Mouse (Mus musculus) ES-CJ7 (cell line): ENCODE results near the gene Ndufs2.

ENCODE experiments used
- DNase-seq: peaks from one replicate; pipeline ENCODE4 v3.0.0; 2011; ENCODE audit warnings: low read depth, low spot score

Ndufs2 gene

DNA sequence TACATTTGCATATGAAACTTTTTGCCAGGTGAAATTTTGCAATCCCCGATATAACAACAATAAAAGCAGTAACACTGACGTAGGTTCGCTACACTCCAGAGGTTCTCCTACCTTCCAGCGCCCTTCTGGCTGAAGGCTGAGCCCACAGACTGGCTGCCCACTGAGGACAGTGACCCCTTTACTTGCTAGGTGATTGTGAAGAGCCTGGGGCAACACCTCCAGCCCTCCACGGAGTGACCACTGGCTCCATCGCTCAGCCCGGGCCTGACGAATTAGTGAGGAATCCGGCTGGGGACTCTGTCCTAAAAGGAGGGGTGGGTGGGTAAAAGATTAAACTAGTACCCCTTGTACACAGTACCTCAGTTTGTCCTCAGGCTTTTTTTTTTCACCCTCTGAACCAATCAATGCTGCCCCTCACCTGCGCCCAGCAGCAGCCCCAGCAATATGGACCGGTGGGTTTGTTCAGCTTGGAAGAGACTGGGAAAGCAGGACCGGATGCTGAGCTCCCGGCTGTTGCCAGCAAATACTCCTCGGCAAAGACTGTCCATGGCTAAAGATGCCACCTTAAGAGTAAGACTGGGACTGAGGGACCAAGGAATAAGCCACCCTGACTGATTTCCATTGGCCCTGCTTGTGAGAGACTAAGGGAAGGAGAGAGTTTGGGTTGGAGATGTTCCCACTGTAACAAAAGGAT is 28.0 kb upstream of the Ndufs2 start:
- no peak for DNase-seq

- no peak for DNase-seq
Measured at GRCm38 (mm10) chr1:171278436-171278835, 27.2 kb upstream of the Ndufs2 start.

DNA sequence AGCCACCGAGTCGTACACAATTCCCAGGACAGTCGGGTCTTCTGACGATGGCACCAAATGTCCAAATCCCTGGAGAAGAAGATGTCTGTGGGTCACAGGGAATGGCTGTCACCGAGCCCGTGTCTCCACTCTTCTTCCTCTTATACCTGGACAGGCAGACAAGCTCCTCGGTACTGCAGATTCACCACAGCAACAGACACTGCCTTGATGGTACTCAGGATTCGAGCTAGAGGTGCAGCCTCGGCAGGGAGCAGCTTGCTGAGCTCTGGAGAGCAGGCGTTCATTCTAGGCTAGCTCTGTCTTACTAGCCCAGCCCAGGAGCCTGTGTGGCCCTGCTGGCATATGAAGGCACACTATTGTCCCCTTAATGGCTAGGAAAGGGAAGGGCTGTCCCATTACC is 26.5 kb upstream of the Ndufs2 start:
- DNase-seq = no peak

- no peak for DNase-seq
Measured at GRCm38 (mm10) chr1:171276110-171276748, 25.0 kb upstream of the Ndufs2 start.

DNA sequence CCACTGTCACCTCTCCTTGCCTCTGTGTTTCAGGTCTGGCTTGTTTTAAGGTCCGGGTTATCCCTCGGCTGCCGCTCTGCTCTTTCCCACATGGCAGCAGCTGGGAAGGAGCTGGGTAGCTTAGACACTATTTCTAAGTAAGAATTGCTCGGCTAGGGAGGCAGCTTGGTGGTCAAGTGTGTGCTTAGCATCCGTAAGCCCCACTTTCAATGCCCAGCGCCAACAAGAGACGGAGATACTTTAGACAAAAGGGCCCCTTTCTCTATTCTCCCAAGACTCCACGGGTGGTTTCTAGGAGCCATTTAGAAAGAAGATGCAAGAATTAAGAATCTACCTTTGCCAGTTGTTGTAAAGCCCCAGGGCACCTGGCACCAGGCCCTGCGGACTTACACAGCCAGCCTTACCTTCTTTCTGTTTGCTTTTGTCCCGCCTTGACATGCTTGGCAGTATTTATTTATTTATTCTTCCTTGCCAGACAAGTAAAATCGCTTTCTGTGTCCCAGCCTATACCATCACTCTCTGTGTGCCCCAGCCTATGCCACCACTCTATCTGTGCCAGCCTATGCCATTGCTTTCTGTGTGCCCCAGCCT is 24.1 kb upstream of the Ndufs2 start:
- DNase-seq = no peak

DNA sequence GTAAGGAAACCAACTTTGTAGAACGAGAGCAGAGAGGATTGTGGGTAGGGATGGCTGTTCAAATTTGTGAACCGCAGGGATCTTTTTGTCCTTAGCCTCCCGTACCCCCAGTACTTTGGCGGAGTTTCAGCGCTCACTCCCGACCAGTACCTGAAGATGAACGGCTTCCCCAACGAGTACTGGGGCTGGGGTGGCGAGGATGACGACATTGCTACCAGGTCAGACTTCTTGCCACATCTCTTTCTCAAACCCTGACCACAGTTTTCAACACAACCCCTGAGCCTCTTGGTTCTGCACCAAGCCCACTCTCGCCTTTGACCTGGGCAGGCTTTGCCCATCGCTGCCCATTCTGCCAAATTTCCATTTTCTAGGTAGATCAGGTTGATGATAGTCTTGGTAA is 23.0 kb upstream of the Ndufs2 start:
- no peak for DNase-seq

DNA sequence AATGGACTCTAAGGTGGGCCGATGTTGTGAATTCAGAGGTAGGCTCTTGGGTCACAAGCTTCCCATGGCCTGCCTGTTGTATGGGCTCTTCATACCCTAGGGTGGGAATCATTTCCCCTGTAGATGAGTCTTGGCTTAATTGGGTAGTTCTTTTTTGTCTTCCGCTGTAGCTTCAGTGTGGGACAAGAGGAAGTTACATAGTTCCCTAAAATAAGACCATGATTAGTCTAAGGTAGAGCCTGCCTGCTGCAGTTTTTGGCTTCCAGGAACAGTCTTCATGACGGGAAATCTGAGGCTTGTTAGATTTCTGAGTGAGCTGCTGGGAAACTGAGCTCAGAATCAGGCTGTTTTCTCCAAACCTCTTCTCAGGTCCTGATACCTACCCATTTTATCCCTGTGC is 20.9 kb upstream of the Ndufs2 start:
- DNase-seq = no peak

DNA sequence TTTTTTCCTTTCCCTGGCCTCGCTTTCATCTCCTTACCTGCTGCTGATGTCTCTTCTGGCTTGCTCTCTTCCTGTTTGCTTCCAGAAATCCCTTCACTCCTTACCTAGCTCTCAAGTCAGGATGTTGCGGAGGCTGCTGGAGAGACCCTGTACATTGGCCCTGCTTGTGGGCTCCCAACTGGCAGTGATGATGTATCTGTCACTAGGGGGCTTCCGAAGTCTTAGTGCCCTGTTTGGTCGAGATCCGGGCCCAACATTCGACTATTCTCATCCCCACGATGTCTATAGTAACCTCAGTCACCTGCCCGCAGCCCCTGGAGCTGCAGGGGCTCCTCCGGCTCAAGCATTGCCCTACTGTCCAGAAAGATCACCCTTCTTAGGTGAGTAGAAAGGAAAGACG is 20.4 kb upstream of the Ndufs2 start:
- peak; percentile 51 for DNase-seq

DNA sequence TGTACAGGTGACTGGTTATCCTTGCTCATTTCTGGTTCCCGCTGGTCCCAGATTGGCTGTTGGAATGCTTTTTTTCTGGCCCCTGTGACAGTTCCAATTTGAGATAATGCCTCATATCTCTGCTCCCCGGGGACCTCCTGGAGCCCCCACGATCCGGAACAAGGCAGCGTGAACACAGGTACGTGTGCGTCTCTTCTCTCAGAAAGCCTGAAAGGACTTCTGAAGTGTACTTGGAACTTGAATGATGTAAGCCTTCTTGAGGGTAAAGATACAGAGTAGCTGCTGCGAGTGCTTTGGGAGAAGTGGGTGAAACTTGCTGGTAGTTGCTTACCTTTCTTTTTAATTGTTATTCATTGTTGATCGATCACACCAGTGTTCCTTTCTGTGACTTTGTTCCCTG is 20.0 kb upstream of the Ndufs2 start:
- DNase-seq = no peak

- DNase-seq = peak; percentile 79
Measured at GRCm38 (mm10) chr1:171270573-171270900, 19.3 kb upstream of the Ndufs2 start.

DNA sequence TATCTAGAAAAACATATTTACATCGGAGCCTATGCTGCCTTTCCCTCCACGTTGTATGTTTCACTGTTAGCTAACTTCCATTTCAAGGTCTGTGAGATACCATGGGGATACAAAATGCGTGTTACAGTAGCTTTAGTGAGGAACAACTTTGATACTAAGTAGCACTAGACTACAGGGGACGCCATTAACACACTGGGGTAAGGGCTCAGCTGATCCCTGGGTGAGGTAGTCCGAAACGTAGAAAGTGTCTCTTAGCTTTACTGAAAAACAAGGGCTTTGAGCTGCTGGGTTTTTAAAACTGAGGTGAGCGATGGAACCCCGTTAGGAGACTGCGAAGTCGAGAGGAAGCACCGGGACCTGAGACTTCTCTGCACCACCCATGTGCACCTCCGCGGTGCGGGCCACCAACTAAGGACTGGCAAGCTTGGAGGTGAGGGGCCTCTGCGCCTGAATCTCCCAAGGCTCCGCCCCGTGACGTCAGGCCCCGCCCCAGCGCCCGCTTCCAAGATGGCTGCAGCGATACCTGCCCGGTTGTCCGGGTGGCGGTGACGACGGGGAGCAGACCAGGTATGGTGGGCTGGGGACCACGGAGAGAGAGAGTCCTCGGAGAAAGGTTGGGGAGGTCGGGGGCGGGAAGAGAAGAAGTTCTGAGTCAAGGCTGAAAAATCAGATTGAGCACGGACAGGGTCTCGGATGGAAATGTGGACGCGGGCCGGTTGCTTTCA is 18.8 kb upstream of the Ndufs2 start, which contains the start of gene B4galt3:
TSS of gene B4galt3 (plus strand) at position 481 of the 725 bp plus-strand sequence.
- peak; percentile 94 for DNase-seq

- no peak for DNase-seq
Measured at GRCm38 (mm10) chr1:171268341-171268740, 17.2 kb upstream of the Ndufs2 start.

GRCm38 (mm10) chr1:171265971-171266744 is 15.0 kb upstream of the Ndufs2 start:
- no peak for DNase-seq

- peak; percentile 82 for DNase-seq
Measured at GRCm38 (mm10) chr1:171263666-171264461, 12.7 kb upstream of the Ndufs2 start.

DNA sequence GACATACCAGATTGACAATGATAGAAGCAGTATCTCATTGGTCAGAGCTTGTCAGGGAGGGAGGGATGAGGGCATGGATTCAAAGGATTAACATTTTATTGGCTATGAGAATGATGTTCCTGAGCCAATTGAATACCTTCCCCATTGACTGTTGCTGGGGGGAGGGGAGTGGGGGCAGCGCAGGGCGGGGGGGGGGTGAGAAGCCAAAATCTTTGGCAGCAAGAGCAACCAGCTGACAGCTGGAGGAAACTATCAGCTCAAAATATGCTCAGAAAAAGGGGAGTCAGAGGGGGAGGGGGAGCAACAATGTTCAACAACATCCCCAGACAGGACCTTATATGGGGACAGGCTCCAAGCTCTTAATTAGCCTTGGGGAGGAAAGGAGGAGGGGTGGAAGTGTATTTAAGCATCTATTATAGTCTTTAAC is 12.0 kb upstream of the Ndufs2 start:
- DNase-seq = no peak

DNA sequence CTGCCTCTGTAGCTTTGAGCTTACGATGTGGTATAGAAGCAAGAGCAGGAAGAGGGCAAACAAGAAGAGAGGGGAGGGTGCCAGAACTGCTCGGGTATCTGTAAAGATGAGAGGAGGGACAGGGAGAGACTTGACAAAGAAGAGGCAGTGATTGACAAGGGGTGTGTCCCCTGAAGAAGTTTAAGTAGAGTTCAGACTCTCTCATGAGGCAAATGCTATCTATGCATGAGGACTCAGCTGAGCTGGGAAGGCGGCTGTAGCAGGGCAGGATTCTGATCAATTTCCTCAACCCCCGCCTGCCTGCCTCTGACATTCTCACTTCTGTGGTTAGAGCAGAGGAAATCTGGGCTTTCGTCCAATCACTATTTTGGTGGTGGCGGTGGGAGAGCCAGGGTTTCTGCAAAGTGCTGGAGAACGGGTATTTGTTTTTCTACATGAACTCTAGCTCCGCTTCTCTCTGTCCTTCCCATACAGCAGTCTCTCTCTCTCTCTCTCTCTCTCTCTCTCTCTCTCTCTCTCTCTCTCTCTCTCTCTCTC is 11.5 kb upstream of the Ndufs2 start:
- DNase-seq = no peak

DNA sequence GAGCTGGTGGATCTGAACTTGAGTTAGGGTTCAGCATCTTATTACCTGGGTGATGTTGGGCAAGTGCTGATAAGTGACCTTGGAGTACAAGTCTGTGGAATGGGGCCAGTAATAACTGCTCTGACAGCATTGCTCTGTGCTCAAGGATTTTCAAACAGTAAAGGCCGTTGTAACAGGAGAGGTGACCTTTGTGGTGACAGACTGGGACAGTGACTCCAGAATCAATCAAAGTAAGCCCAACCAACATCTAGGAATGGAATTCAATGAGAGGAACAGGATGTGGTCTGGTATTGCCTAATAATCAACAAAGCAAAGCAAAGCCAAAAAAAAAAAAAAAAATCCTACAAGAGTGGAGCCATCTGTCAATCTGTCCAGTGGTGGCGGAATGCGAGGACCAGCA is 9.1 kb upstream of the Ndufs2 start:
- DNase-seq = no peak

- no peak for DNase-seq
Measured at GRCm38 (mm10) chr1:171258921-171259320, 7.7 kb upstream of the Ndufs2 start.

DNA sequence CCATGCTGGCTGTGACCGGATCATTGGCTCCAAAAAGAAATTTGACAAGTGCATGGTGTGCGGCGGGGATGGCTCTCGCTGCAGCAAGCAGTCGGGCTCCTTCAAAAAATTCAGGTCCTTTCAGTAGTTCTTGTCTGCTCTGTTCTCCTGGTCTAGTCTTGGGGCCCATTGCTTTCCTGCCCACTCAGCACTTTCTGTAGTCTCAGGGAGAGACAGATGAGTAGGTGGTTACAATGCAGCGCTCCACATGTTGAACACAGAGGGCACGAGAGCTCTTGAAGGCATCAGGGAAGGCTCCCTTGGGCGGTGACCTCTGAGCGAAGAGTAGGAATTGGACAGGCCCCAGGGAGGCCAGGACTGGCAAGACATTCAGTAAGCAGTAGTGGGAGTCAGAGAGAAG is 6.6 kb upstream of the Ndufs2 start:
- DNase-seq = no peak

DNA sequence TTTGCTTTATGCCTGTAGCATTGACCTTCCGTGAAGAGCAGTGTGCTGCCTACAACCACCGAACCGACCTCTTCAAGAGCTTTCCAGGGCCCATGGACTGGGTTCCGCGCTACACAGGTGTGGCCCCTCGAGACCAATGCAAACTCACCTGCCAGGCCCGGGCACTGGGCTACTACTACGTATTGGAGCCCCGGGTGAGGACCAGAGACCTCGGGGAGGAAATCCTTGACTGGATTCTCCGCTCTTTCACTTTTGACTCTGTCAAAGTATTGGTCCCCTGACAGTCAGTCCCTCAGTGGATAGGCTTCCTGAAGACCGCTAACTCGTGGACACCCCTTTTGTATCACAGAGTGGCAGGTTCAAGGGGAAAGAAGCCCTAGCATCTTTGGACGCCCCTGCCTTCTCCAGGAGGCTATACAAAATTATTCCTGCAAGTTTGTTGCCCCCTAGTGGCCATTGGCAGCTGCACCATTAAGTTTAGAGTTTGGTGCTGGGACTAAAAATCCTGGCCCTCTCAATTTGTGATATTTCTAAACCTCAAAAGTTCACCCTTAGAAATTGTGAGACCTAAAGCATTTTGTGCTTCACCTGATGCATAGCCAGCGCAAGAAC is 5.9 kb upstream of the Ndufs2 start:
- DNase-seq = peak; percentile 89
